Mouse (Mus musculus): ENCODE measurements at regions not wholly inside any gene's neighbourhood (a gene's known extent, or its start where the extent isn't known, plus 50 kb on each side); places are given as distances from the start of the nearest gene placed in this dataset.

DNA sequence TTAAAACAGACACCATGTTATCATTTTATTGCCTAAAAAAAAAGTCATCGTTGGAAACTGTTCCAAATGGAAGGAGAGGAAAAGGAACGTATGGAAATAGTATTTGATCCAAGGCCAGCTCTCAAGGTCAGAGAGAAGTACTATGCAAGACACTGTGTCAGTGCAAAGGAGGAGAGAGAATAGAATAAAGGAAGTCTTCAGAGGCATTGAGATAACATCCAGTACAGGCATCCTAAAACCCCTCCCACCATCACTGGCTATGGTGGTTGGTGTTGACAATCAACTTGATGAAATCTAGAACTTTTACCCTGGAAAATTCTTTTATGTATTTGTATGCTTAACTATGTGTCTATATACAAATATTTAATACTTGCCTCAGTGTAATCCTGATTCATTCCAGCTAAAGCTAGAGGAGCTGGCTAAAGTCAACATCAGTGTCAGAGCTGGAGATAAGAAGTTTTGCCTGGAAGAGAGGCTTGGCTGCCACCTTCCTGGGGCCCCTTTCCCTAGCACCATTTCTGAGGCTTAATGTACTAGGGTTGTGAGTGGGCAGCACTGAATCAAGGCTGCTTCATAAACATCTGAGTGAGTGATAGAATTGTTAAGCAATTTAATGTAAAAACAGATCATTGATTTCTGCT lies 104.1 kb upstream of the Tmtc1 start:
- TF ChIP-seq TAL1 (IDR thresholded peaks at IDR 0.05; ENCODE audit: low read length) (no peak), GATA1 (IDR thresholded peaks at IDR 0.05; ENCODE audit: low read length) (no peak)

All from erythroblast, embryonic 14.5 days (primary cell).